15 mouse cellular contexts compared by ENCODE assay signal in the genomic region with DNA sequence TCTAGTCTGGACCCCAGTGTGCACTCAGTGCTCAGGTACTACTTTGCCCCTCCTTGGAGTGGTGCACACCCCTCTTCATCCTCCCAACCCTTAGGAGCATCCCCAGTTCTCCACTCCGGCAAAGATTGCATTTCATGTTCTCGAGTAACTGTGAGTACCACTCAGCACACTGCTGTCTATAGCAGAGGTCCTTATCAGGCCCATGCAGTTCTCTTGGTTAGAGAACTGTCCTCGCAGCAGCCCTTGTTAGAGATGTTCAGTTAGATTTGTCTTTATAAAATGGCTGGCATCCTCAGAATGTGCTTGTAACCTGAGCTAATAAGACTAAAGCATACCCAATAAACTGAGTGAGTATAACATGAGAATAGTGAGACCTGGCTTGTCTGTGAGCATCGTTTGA. TPM values are rescaled to one million over a fixed set of nuclear protein-coding genes. Genes with fewer than 3 reads are reported as not detected.
"Had no signal": no experiment of that assay in that cellular context is flagged by ENCODE, and none has a peak within 500 bp of the region (broad histone marks: within the 10 kb centered on the region; RNA-seq: fewer than 3 reads in every experiment).

No protein-coding gene starts in this region.

- H3K4me2 ChIP-seq: intestine, embryonic 15.5 days; kidney, embryonic 15.5 days; limb, embryonic 15.5 days; midbrain, embryonic 13.5 days; neural tube, embryonic 12.5 days had no signal

- H3K9ac ChIP-seq: intestine, embryonic 15.5 days; kidney, embryonic 15.5 days; limb, embryonic 15.5 days; midbrain, embryonic 13.5 days; neural tube, embryonic 12.5 days had no signal

- ATAC-seq: intestine, embryonic 15.5 days; lung, postnatal 0 days; midbrain, embryonic 13.5 days had no signal

- DNase-seq: kidney, adult 2 months; kidney, postnatal 14 days; lung, adult 2 months; lung, postnatal 4 days had no signal

- H3K4me3 ChIP-seq: intestine, embryonic 15.5 days; kidney, embryonic 15.5 days; left cerebral cortex, adult 2 months; limb, embryonic 15.5 days; megakaryocyte, embryonic 14.5 days; midbrain, embryonic 13.5 days; myocyte; neural tube, embryonic 12.5 days had no signal

- H3K27me3 ChIP-seq: intestine, embryonic 15.5 days; kidney, embryonic 15.5 days; limb, embryonic 15.5 days; megakaryocyte, embryonic 14.5 days; midbrain, embryonic 13.5 days; neural tube, embryonic 12.5 days had no signal

- H3K27ac ChIP-seq: intestine, embryonic 15.5 days; kidney, embryonic 15.5 days; left cerebral cortex, adult 2 months; limb, embryonic 15.5 days; midbrain, embryonic 13.5 days; neural tube, embryonic 12.5 days; stomach, postnatal 0 days had no signal

- H3K9me3 ChIP-seq: intestine, embryonic 15.5 days; kidney, embryonic 15.5 days; limb, embryonic 15.5 days; megakaryocyte, embryonic 14.5 days; midbrain, embryonic 13.5 days; neural tube, embryonic 12.5 days had no signal

RNA-seq across cellular contexts. Expression of gene Greb1, which starts 16.5 kb away (rescaled TPM):
- total RNA-seq: neutrophil, adult 5-6 weeks had no signal
